Comparison of ENCODE assay signal across 12 mouse cellular contexts in genomic region chr6:45205039-45205438, GRCm38 (mm10).
"Had no signal": no experiment of that assay in that cellular context is flagged by ENCODE, and none has a peak within 500 bp of the region (broad histone marks: within the 10 kb centered on the region; RNA-seq: fewer than 3 reads in every experiment).

No protein-coding gene starts in this region.

- H3K4me1 ChIP-seq: limb, embryonic 13.5 days; midbrain, embryonic 12.5 days; neural tube, embryonic 12.5 days had no signal

- H3K9ac ChIP-seq: limb, embryonic 13.5 days; liver, embryonic 14.5 days; midbrain, embryonic 12.5 days; neural tube, embryonic 12.5 days had no signal

- H3K4me2 ChIP-seq: limb, embryonic 13.5 days; midbrain, embryonic 12.5 days; neural tube, embryonic 12.5 days had no signal

- DNase-seq: kidney, adult 8-10 months; kidney, postnatal 25 days; layer of hippocampus, postnatal 36 days; left cerebral cortex, postnatal 4 days; lung, adult 18-20 months; thymus, postnatal 4 days had no signal

- H3K27ac ChIP-seq: limb, embryonic 13.5 days; liver, embryonic 14.5 days; midbrain, embryonic 12.5 days; neural tube, embryonic 12.5 days; stomach, postnatal 0 days had no signal

- H3K4me3 ChIP-seq: limb, embryonic 13.5 days; midbrain, embryonic 12.5 days; myocyte; neural tube, embryonic 12.5 days had no signal

- H3K36me3 ChIP-seq: limb, embryonic 13.5 days; midbrain, embryonic 12.5 days; neural tube, embryonic 12.5 days had no signal

- H3K9me3 ChIP-seq: limb, embryonic 13.5 days; midbrain, embryonic 12.5 days; neural tube, embryonic 12.5 days had no signal

- H3K27me3 ChIP-seq: limb, embryonic 13.5 days; midbrain, embryonic 12.5 days; neural tube, embryonic 12.5 days had no signal
